Mouse (Mus musculus) heart, adult 9 months (tissue): ENCODE results near the gene Erg.

Experiments used
- DNase-seq, 2 experiments: peaks; one replicate each; pipeline ENCODE4 v3.0.0; 2022; ENCODE audit warnings: low spot score in 2 of 2

The Erg gene

GRCm38 (mm10) chr16:95478558-95478957 is 107.8 kb downstream of the Erg start:
- DNase-seq: no peak

- DNase-seq: no peak
Measured at GRCm38 (mm10) chr16:95475041-95475440, 111.4 kb downstream of the Erg start.

GRCm38 (mm10) chr16:95473946-95474345 is 112.4 kb downstream of the Erg start:
- DNase-seq: no peak

GRCm38 (mm10) chr16:95472771-95473170 is 113.6 kb downstream of the Erg start:
- no peak for DNase-seq

- DNase-seq: no peak
Measured at GRCm38 (mm10) chr16:95469262-95470139, 116.9 kb downstream of the Erg start.

DNA sequence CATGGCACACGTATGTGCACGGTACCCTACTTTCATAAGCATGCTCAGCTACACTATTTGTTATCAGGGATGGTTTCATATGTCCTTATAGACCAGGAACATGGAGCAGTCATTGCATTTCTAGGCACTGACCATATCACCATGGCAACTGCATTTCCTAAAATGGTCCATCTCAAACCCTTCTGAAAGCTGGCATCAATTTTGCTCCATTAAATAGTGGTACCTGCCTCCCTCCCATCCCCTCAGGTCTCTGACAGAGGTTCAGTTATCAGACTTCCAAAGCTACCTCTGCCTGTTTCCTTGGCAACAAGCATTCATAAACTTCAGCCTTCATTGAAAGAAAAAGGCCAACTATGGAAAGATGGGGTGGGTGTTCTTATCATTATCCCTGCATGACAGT is 118.5 kb downstream of the Erg start:
- DNase-seq: no peak

GRCm38 (mm10) chr16:95466548-95466947 is 119.8 kb downstream of the Erg start:
- DNase-seq: no peak

DNA sequence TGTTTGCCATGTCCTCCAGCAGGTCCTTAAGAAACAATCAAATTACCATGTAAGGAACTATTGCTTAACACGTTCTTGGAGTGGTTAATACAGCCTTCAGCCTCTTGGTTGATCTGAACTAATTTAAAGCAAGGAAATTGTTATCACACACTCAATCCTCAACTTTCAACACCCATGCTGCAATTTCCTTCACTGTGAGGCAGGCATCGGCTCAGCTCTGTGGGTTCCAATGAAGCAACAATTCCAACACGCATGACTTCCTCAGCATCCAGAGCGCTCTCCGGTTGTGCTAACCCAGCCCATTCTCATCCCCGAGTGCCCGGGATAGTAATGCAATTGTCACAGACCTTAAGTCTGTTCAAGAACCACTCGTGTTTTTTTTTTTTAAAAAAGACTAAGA is 121.8 kb downstream of the Erg start:
- DNase-seq: no peak

GRCm38 (mm10) chr16:95463796-95464195 is 122.6 kb downstream of the Erg start:
- peak; percentile 70 to 78 for DNase-seq

GRCm38 (mm10) chr16:95461941-95462340 is 124.5 kb downstream of the Erg start:
- no peak for DNase-seq

GRCm38 (mm10) chr16:95460336-95460735 is 126.1 kb downstream of the Erg start:
- no peak for DNase-seq

GRCm38 (mm10) chr16:95459325-95459691 is 127.1 kb downstream of the Erg start:
- DNase-seq: peak; percentile 61 to 85

- DNase-seq: no peak
Measured at GRCm38 (mm10) chr16:95458590-95459324, 127.6 kb downstream of the Erg start.

DNA sequence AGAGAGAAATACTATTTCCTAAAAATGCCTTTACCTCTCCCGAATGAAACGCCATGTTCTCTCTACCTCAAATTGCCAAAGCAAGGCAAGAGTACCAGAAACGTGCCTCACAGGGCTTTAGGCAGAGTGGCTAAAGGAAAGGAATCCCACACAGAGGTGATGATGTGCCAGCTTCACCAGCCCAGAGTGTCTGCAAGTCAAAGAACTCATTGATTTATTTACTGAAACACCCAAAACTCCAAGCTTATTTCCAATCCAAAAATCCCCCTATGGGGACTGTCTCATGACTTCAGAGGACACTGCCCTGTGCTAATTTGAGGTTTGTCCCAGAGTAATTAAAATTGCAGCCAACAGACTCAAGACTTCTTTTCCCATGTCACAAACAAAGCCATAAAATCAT is 129.4 kb downstream of the Erg start:
- DNase-seq: no peak

GRCm38 (mm10) chr16:95455896-95456295 is 130.5 kb downstream of the Erg start:
- no peak for DNase-seq

GRCm38 (mm10) chr16:95455461-95455860 is 130.9 kb downstream of the Erg start:
- DNase-seq: no peak

DNA sequence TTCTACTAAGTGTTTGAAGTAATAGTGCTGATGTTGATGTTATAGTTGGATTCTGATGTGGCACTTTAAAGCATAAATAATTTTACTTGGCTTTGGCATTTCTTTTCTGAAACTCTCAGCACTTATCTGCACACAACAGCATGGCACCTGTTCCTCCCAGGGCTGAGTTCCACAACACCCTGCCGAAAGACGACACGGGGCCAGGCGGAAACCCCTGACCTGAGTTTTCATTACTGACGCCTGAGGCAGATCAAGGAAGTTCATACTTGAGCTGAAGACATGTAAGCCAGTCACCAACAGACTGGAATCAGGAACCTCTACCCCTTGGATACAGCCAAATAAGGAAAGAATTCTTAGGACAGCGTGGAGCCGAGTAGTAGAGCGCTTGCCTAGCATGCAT is 134.0 kb downstream of the Erg start:
- DNase-seq: no peak

GRCm38 (mm10) chr16:95449361-95449725 is 137.1 kb downstream of the Erg start:
- peak in 1 of 2 experiments; percentile 77 for DNase-seq

GRCm38 (mm10) chr16:95448643-95449360 is 137.6 kb downstream of the Erg start:
- peak in 1 of 2 experiments; percentile 73 for DNase-seq

GRCm38 (mm10) chr16:95447896-95448295 is 138.5 kb downstream of the Erg start:
- DNase-seq: no peak

DNA sequence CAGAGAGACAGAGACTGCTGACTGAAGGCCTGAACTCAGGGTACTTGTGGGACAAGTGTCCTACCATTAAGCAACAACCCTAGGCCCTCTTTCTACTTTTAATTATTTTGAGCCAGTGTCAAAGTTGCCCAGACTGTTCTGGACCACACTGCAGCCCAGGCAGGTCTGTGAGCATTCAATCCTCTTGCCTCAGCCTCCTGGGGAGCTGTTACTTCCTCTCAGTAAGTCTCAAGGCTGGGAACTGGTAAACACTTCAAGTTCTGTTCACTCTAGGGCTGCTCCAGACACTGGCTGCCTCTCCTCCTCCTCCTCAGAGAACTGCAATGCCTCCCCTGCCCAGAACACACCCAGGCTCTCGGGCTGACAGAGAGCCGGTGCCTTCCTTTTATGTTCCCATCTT is 140.0 kb downstream of the Erg start:
- DNase-seq: no peak

DNA sequence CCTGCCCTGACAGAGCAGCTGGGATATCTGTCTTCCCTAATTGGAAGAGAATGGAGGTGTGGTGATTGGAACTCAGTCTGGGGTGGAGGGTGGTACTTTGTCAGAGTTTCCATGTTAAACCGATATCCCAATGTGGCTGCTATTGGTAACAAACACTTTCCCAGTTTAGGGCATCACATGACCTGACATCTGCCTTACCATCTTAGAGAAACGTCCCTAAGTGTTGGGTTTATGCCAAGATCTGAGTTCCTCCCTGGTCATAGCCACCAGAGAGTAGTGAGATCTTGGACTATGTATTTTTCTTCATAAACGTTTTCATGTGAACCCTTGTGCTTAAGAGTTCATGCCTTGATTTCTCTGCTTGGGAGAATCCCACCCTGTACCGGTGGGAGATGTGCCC is 144.4 kb downstream of the Erg start:
- DNase-seq: no peak
